Mouse (Mus musculus) induced T-regulatory cell, adult 2 months (primary cell): Measurements from ENCODE around the gene Saxo1.

Experiments
- DNase-seq: peaks from one replicate; pipeline ENCODE4 v3.0.0-alpha.2; 2012; ENCODE audit warnings: low read depth

Saxo1 gene

DNA sequence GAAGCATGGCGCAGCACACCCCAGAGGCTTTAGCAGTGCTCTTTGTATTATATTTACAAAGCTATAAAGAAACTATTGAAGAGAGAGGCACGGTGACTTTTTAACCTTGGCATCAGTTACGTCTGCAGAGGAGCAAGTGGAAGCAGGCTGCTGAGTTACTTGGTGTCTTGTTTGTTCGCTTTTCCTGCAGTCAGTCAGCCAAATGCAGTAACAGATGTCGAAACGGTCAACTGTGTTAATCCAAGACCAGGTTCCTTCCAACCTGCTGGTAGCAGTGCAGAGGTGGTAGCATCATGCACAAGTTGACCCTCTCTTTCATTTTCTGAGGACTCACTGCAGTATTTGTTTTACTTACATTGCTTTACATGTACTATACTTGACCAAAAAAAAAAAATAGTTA is 135.5 kb downstream of the Saxo1 start:
- DNase-seq: no peak

DNA sequence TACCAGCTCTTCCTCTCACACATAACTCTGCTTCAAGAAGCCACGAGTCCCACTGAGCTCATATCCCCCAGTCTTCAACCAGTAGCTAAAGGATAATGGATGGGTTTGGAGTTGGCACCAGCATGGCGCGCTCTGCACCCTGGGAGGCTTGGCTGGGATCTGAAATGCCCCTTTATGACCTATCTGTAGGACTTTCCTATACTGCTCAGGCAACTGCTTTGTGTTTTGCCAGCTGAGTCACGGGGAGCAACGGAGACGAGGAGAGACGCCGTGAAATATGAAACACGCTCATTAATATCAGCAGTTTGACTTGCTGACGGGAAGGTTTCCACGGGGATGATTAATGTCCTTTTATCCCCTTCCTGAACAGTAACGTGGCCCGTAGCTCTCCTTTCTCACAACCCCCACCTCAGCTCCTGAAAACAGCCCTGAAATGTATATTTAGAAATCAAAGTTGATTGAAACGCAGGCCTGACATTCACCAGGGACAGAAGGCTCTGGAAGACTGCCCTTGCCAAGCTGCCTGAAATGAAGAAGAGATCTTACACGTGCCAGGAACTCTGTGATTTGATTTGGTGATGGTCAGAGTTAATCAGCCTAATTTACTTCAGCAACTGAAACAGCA is 141.6 kb downstream of the Saxo1 start:
- no peak for DNase-seq

DNA sequence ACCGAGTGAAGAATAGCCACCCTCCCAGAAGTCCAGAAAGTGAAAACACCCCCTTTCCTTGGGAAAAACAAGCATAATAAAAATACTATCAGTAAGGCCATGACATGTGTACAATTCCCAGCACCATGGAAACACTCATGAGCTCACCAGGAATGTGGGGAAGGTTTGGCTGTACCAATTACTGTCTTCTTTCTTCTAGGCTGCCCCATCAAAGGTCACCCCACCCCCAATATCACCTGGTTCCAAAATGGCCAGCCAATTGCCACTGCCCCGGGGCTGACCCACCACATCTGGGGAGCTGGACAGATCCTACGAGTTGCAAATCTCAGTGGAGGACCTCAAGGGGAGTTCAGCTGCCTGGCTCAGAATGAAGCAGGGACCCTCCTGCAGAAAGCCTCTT is 144.7 kb downstream of the Saxo1 start:
- no peak for DNase-seq

DNA sequence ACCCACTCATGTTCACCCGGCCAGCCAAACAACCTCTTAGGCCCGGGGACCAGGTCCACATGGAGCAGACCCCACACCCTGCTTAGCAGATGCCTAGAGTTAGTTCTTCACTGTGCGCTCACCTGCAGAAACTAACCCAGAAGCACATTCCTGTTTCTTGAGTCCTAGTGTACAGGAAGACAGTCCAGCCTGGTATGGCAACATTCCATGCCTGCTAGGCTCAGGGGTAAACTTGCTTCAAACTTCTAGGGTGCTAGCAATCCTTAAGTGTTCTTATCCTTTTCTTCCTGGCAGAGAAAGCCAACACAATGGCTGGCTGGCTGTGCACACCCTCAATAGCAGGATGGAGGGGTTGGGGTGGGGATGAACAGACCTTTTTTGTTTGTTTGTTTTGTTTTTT is 147.2 kb downstream of the Saxo1 start:
- no peak for DNase-seq

DNA sequence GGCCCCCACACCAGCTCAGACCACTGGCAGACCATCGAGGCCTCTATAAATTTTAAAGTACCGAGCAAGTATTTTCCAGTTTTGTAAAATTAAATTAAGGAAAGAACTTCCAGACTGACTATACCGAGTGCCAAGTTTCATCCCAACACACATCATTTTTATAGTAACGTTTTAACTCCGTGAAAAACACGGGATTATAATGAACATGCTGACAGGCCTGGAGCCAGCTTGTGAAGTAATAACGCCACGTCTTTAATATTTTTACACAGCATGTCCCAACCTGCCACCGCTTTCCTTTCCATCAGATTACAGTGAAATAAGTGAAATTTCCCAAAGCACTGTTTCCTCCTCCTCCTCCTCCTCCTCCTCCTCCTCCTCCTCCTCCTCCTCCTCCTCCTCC is 149.7 kb downstream of the Saxo1 start:
- no peak for DNase-seq

DNA sequence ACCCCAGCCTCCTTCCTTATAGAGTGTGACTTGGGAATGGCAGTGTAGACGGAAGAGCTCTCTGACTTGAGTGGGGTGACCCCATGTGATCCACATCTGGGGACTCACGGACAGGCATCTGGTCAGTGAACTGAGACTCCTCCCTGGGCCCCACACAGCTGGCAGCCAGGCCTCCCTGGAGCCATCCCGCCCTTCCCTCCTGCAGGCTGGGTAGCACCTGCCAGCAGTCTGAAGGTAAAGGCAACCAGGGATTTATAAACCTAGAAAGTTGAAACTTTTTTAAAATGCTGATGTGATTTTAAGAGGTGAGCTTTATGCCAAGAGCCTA is 151.0 kb downstream of the Saxo1 start:
- no peak for DNase-seq

DNA sequence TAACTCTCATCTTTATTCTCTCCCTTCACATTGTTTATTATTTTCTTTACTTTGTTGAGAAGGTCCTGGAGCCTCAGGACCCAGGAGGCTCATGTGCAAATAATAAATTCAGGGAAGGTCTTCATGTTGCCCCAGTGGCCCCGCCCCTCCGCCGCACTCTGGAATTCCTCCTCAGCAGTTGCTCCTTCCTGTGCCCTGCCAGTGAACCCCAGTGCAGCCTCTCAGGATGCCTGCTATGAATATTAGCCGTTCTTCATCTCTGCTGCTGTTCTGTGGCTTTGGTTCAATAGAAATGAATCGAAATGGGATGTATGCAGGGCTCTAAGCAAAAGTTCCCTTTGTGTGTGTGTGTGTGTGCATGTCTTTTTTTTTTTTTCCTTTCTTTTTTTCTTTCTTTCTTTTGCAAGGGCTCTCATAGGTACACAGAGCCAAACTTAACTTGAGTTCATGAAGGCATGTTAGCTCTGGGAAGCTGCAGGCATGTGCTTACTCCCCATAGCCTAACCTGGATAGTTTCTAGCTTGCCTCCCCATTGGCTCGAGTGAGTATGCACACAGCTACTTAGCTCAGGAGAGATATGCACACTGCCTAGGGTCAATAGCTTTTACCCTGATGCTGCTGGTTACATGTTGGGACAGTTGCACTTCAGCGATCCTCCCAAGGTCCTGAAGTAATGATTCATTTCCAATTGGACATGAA is 151.5 kb downstream of the Saxo1 start:
- DNase-seq: no peak

DNA sequence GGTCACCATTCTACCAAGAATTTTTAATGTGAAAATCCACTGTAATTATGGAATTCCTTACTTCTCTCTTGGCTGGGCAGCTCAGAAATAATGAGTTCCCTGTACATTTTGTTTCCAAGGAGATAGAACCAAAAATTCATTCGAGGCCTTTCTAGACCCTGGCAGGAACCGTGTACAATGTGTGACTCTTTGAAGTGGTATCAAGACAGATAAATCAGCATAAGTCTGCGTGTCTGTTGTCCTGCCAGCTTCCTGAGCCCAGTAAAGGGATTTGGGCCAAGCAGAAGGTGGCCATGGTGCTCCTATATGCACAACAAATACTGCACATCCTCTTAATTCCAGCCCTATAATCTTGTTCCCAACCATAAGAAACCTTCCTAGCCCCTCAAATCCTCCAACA is 157.0 kb downstream of the Saxo1 start:
- no peak for DNase-seq

DNA sequence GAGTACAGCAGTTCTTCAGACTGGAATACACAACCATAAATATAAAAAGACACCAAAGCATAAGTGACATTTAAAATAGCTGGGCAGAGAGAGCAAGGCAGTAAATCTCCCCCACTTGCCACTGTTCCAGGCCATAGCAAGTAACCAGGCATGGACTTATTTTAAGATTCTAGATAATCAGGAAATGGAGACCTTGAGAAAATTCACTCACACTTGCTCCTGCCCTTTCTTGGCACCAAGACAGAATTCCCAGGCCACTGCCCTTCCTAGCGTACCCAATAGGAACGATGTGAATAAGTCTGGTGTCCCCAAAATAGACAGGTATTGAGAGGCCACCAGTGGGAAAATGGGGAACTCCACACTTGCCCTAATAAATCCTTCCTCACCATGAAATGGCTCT is 160.7 kb downstream of the Saxo1 start:
- DNase-seq: no peak

DNA sequence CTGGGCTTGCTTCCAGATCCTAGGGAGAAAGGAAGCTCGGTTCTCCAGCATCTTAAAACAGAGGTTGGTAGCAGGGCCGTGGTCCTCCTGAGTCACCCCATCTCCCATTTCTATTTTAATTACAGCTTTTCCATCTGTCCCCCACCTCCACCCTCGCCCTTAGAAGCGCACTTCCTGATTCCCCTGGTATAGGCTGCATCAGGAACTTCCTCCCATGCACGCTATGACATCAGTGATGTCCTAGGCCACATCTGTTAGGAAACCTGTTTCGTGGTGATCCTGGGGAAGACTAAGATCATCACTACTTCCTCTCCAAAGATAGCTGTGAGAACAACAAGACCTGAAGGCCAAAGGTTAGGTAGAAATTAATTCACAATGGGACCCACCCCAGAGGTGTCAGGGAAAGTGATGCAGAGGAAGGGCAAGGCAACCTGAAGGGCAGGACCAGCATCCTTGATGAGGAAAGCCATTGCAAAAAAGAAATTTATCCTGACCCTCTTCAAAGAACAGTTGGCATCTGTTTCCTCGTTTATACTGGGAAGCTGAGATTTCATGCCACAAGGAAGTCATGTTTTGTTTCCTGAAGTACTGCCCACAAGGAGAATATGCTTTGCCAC is 161.3 kb downstream of the Saxo1 start:
- no peak for DNase-seq

DNA sequence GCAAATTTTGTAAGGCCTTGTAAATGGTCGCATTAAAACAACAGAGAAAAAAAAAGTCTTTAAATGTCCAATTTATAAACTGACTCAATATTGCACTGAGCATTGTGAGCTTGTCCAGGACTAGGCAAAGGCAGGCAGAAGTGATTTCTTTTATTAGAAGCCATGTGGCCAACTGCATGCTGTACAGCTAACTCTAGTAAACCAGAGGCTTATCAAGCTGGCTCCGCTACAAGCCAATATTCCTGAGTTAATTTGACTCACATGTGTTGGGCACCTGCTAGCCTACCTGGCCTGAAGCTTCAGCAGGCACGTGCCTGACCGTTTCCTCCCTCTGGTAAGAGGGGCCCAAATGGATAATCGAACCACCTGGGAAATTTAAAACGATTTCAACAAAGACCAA is 162.5 kb downstream of the Saxo1 start:
- DNase-seq: no peak
